In the genomic region with DNA sequence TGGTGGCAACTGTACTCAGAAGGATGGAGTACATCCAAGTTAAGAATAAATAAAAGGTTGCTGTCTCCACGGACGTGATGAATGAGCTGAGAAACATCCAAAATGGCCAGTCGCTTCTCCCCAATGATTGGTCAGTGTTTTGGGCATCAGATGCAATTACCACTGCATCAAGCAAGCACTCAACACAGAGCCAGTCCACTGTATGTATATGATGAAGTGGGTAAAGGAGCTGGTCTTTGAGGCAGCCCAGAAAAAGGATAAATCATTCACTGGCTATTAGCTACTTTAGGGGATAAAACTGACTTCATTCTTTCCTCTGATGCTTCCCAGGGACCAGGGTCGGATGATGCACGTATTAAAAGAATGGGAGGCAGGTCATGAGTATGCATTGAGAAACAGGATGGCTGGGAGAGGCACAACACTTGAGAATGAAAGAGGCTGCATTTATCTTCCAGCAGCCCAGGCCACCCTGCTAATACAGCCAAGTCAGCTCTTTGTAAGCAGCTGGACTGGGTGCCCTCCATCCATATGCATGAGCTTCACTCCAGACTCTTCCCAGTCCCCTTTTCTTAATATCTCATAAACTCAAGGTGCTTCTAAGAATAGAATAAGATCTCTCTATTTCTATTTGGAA, we compare ENCODE assay signal across 17 mouse cellular contexts.
DNase-seq lines count a peak whose midpoint lies in the region; ATAC-seq and TF ChIP-seq lines count a peak whose summit lies in the region.
"Had no signal": no experiment of that assay in that cellular context is flagged by ENCODE, and none has a peak within 500 bp of the region (broad histone marks: within the 10 kb centered on the region; RNA-seq: fewer than 3 reads in every experiment).

No protein-coding gene starts in this region.

- H3K27ac ChIP-seq in midbrain, embryonic 10.5 days (replicated peaks) = no peak overlapping the region; the same call in 1 of the 2 replicates
- no peak overlapping the region for H3K27ac ChIP-seq in midbrain, postnatal 0 days (ENCODE audit: low read depth, low read length)
- H3K27ac ChIP-seq in hindbrain, embryonic 11.5 days (ENCODE audit: low read depth, low read length) = no peak overlapping the region
- no peak overlapping the region for H3K27ac ChIP-seq in midbrain, embryonic 11.5 days (ENCODE audit: low read depth, low read length)
- H3K27ac ChIP-seq in neural tube, embryonic 14.5 days (ENCODE audit: low read depth, low read length) = no peak overlapping the region
- H3K27ac ChIP-seq: kidney, postnatal 0 days; limb, embryonic 13.5 days; liver, embryonic 13.5 days; lung, embryonic 15.5 days had no signal

- H3K9me3 ChIP-seq in midbrain, embryonic 10.5 days (replicated peaks) = no peaks in the 10 kb centered on the region
- no peaks in the 10 kb centered on the region for H3K9me3 ChIP-seq in midbrain, postnatal 0 days (ENCODE audit: low read length)
- no peaks in the 10 kb centered on the region for H3K9me3 ChIP-seq in hindbrain, embryonic 11.5 days (ENCODE audit: control insufficient read depth, low read length)
- H3K9me3 ChIP-seq in midbrain, embryonic 11.5 days (ENCODE audit: control insufficient read depth, low read length) = no peaks in the 10 kb centered on the region
- H3K9me3 ChIP-seq in neural tube, embryonic 14.5 days (ENCODE audit: control insufficient read depth, low read length) = no peaks in the 10 kb centered on the region
- H3K9me3 ChIP-seq: limb, embryonic 13.5 days; liver, embryonic 13.5 days; lung, embryonic 15.5 days had no signal

- no peaks in the 10 kb centered on the region for H3K27me3 ChIP-seq in midbrain, embryonic 10.5 days (ENCODE audit: low read depth, poor library complexity, severe bottlenecking)
- no peaks in the 10 kb centered on the region for H3K27me3 ChIP-seq in midbrain, postnatal 0 days (ENCODE audit: insufficient read depth, low read length)
- no peaks in the 10 kb centered on the region for H3K27me3 ChIP-seq in hindbrain, embryonic 11.5 days (ENCODE audit: control insufficient read depth, insufficient read depth, low read length)
- no peaks in the 10 kb centered on the region for H3K27me3 ChIP-seq in midbrain, embryonic 11.5 days (ENCODE audit: control insufficient read depth, insufficient read depth, low read length)
- H3K27me3 ChIP-seq in neural tube, embryonic 14.5 days (ENCODE audit: control insufficient read depth, insufficient read depth, low read length) = no peaks in the 10 kb centered on the region
- H3K27me3 ChIP-seq: limb, embryonic 13.5 days; liver, embryonic 13.5 days; lung, embryonic 15.5 days had no signal

- DNase-seq in midbrain, embryonic 10.5 days (ENCODE audit: low spot score) = peak; percentile 13
- no peak for DNase-seq in midbrain, postnatal 0 days (ENCODE audit: low spot score)
- DNase-seq in hindbrain, embryonic 11.5 days (ENCODE audit: low spot score) = peak; percentile 29
- DNase-seq in midbrain, embryonic 11.5 days (ENCODE audit: low spot score, missing footprints) = peak; percentile 85
- no peak for DNase-seq in kidney, adult 11 months
- no peak for DNase-seq in retina, postnatal 1 day
- DNase-seq: cerebellum, adult 9-10 months; gastrocnemius, postnatal 10 days; heart, adult 18-20 months; liver, embryonic 13.5 days; lung, postnatal 4 days; thymus, postnatal 14 days had no signal

- no peaks in the 10 kb centered on the region for H3K36me3 ChIP-seq in midbrain, embryonic 10.5 days
- no peaks in the 10 kb centered on the region for H3K36me3 ChIP-seq in midbrain, postnatal 0 days (ENCODE audit: insufficient read depth, low read length)
- H3K36me3 ChIP-seq in hindbrain, embryonic 11.5 days (ENCODE audit: control insufficient read depth, insufficient read depth, low read length) = no peaks in the 10 kb centered on the region
- no peaks in the 10 kb centered on the region for H3K36me3 ChIP-seq in midbrain, embryonic 11.5 days (ENCODE audit: control insufficient read depth, insufficient read depth, low read length)
- H3K36me3 ChIP-seq in neural tube, embryonic 14.5 days (ENCODE audit: control insufficient read depth, insufficient read depth, low read length) = no peaks in the 10 kb centered on the region
- H3K36me3 ChIP-seq: limb, embryonic 13.5 days; liver, embryonic 13.5 days; lung, embryonic 15.5 days had no signal

- no peak overlapping the region for H3K4me3 ChIP-seq in midbrain, embryonic 10.5 days
- no peak overlapping the region for H3K4me3 ChIP-seq in midbrain, postnatal 0 days (ENCODE audit: low read depth, low read length)
- H3K4me3 ChIP-seq in hindbrain, embryonic 11.5 days (ENCODE audit: low read depth, low read length) = no peak overlapping the region
- H3K4me3 ChIP-seq in midbrain, embryonic 11.5 days (ENCODE audit: low read depth, low read length) = no peak overlapping the region
- no peak overlapping the region for H3K4me3 ChIP-seq in neural tube, embryonic 14.5 days (ENCODE audit: low read depth, low read length)
- H3K4me3 ChIP-seq: limb, embryonic 13.5 days; liver, embryonic 13.5 days; lung, embryonic 15.5 days had no signal

- 69% methylated on average over 5 of the region's 5 CpGs for WGBS in midbrain, embryonic 10.5 days
- 44% methylated on average over 5 of the region's 5 CpGs for WGBS in midbrain, postnatal 0 days
- 62% methylated on average over 5 of the region's 5 CpGs for WGBS in hindbrain, embryonic 11.5 days
- 54% methylated on average over 5 of the region's 5 CpGs for WGBS in midbrain, embryonic 11.5 days
- 38% methylated on average over 5 of the region's 5 CpGs for WGBS in neural tube, embryonic 14.5 days

- ATAC-seq in midbrain, postnatal 0 days (ENCODE audit: low FRiP score) = no peak
- ATAC-seq in hindbrain, embryonic 11.5 days (ENCODE audit: low FRiP score) = peak; percentile 81
- ATAC-seq in midbrain, embryonic 11.5 days (ENCODE audit: low FRiP score) = peak; percentile 85
- peak; percentile 74; the same call in 1 of the 2 replicates for ATAC-seq in neural tube, embryonic 14.5 days (ENCODE audit: low read depth)
- ATAC-seq: intestine, embryonic 16.5 days had no signal

- no peak overlapping the region for H3K9ac ChIP-seq in midbrain, postnatal 0 days (replicated peaks; ENCODE audit: low read length, poor library complexity, severe bottlenecking)
- no peak overlapping the region for H3K9ac ChIP-seq in hindbrain, embryonic 11.5 days (ENCODE audit: low read depth, low read length)
- no peak overlapping the region for H3K9ac ChIP-seq in midbrain, embryonic 11.5 days (ENCODE audit: low read length)
- H3K9ac ChIP-seq in neural tube, embryonic 14.5 days (replicated peaks; ENCODE audit: low read depth, low read length) = no peak overlapping the region
- H3K9ac ChIP-seq: limb, embryonic 13.5 days; liver, embryonic 13.5 days; lung, embryonic 15.5 days had no signal

- no peak overlapping the region for H3K4me2 ChIP-seq in midbrain, postnatal 0 days (ENCODE audit: low read depth, low read length, poor library complexity, severe bottlenecking)
- no peak overlapping the region for H3K4me2 ChIP-seq in hindbrain, embryonic 11.5 days (replicated peaks; ENCODE audit: low read depth, low read length)
- no peak overlapping the region for H3K4me2 ChIP-seq in midbrain, embryonic 11.5 days
- no peak overlapping the region for H3K4me2 ChIP-seq in neural tube, embryonic 14.5 days (ENCODE audit: low read depth, low read length)
- H3K4me2 ChIP-seq: limb, embryonic 13.5 days; liver, embryonic 13.5 days; lung, embryonic 15.5 days had no signal

- no peak for TF ChIP-seq CTCF in midbrain, postnatal 0 days (IDR thresholded peaks at IDR 0.05)

- H3K4me1 ChIP-seq in midbrain, embryonic 10.5 days = peaks cover 11% of the 10 kb centered on the region
- H3K4me1 ChIP-seq in midbrain, postnatal 0 days (ENCODE audit: insufficient read depth, low read length) = no peaks in the 10 kb centered on the region
- H3K4me1 ChIP-seq in hindbrain, embryonic 11.5 days (replicated peaks; ENCODE audit: control insufficient read depth, insufficient read depth, low read length) = no peaks in the 10 kb centered on the region
- peaks cover 5% of the 10 kb centered on the region for H3K4me1 ChIP-seq in midbrain, embryonic 11.5 days (ENCODE audit: control insufficient read depth, insufficient read depth, low read length)
- H3K4me1 ChIP-seq in neural tube, embryonic 14.5 days (ENCODE audit: control insufficient read depth, insufficient read depth, low read length) = no peaks in the 10 kb centered on the region
- H3K4me1 ChIP-seq: limb, embryonic 13.5 days; liver, embryonic 13.5 days; lung, embryonic 15.5 days had no signal

Comparison
In these comparisons a context has a peak if more than half of its experiments do, and no peak if none do; other contexts are left out.
1. DNase-seq: peak in midbrain, embryonic 10.5 days (single experiment), hindbrain, embryonic 11.5 days (single experiment) and midbrain, embryonic 11.5 days (single experiment); none in midbrain, postnatal 0 days (single experiment), kidney, adult 11 months (single experiment) and retina, postnatal 1 day (single experiment).